Mouse (Mus musculus): ENCODE data around the gene Actr5. TPM values are rescaled to one million over a fixed set of nuclear protein-coding genes. Genes with fewer than 3 reads are reported as not detected.

Actr5 gene
- polyA plus RNA-seq, 1 experiment from 2014 or later: 11.3 TPM

- Histone ChIP-seq H3K4me1 (replicated peaks; ENCODE audit: control insufficient read depth, insufficient read depth, low read length) (peaks cover 26% of the 10 kb centered on the region), H3K9ac (replicated peaks; ENCODE audit: low read depth, low read length) (peak overlapping the region; percentile 79), H3K27me3 (replicated peaks; ENCODE audit: control insufficient read depth, insufficient read depth, low read length) (peaks cover 55% of the 10 kb centered on the region), H3K9me3 (ENCODE audit: control insufficient read depth, low read length) (no peaks in the 10 kb centered on the region), H3K36me3 (ENCODE audit: control insufficient read depth, insufficient read depth) (no peaks in the 10 kb centered on the region), H3K4me3 (replicated peaks; ENCODE audit: low read length) (peak overlapping the region; percentile 59), H3K27ac (ENCODE audit: low read length) (peak overlapping the region; percentile 91), H3K4me2 (ENCODE audit: low read length) (peak overlapping the region; percentile 61)
- no peak for ATAC-seq
- WGBS: 3% methylated on average over 30 of the region's 30 CpGs
These were observed 12.7 kb upstream of the Actr5 start for GRCm38 (mm10) chr2:158611726-158612670.

- no peak for ATAC-seq
- peak overlapping the region; percentile 61 for H3K4me2 ChIP-seq (ENCODE audit: low read length)
- H3K9ac ChIP-seq (replicated peaks; ENCODE audit: low read depth, low read length): peak overlapping the region; percentile 79
- no peaks in the 10 kb centered on the region for H3K36me3 ChIP-seq (ENCODE audit: control insufficient read depth, insufficient read depth)
- peak overlapping the region; percentile 59 for H3K4me3 ChIP-seq (replicated peaks; ENCODE audit: low read length)
- peak overlapping the region; percentile 77 for H3K27ac ChIP-seq (ENCODE audit: low read length)
- H3K4me1 ChIP-seq (replicated peaks; ENCODE audit: control insufficient read depth, insufficient read depth, low read length): peaks cover 24% of the 10 kb centered on the region
- H3K27me3 ChIP-seq (replicated peaks; ENCODE audit: control insufficient read depth, insufficient read depth, low read length): peaks cover 51% of the 10 kb centered on the region
- no peaks in the 10 kb centered on the region for H3K9me3 ChIP-seq (ENCODE audit: control insufficient read depth, low read length)
- 7% methylated on average over 10 of the region's 10 CpGs for WGBS
These were observed 11.9 kb upstream of the Actr5 start for GRCm38 (mm10) chr2:158612671-158613250.

- no peaks in the 10 kb centered on the region for H3K9me3 ChIP-seq (ENCODE audit: control insufficient read depth, low read length)
- H3K27me3 ChIP-seq (replicated peaks; ENCODE audit: control insufficient read depth, insufficient read depth, low read length): peaks cover 57% of the 10 kb centered on the region
- peak overlapping the region; percentile 59 for H3K4me3 ChIP-seq (replicated peaks; ENCODE audit: low read length)
- peak; percentile 29 for ATAC-seq
- 3% methylated on average over 53 of the region's 53 CpGs for WGBS
- peak overlapping the region; percentile 79 for H3K9ac ChIP-seq (replicated peaks; ENCODE audit: low read depth, low read length)
- H3K27ac ChIP-seq (ENCODE audit: low read length): peak overlapping the region; percentile 77
- H3K4me2 ChIP-seq (ENCODE audit: low read length): peak overlapping the region; percentile 61
- H3K4me1 ChIP-seq (replicated peaks; ENCODE audit: control insufficient read depth, insufficient read depth, low read length): peaks cover 24% of the 10 kb centered on the region
- H3K36me3 ChIP-seq (ENCODE audit: control insufficient read depth, insufficient read depth): no peaks in the 10 kb centered on the region
These were observed 10.9 kb upstream of the Actr5 start for GRCm38 (mm10) chr2:158613541-158614417.

GRCm38 (mm10) chr2:158614418-158614955, 10.2 kb upstream of the Actr5 start:
- peak overlapping the region; percentile 61 for H3K4me2 ChIP-seq (ENCODE audit: low read length)
- no peak for ATAC-seq

GRCm38 (mm10) chr2:158615161-158615680, 9.5 kb upstream of the Actr5 start:
- peak overlapping the region; percentile 79 for H3K9ac ChIP-seq (replicated peaks; ENCODE audit: low read depth, low read length)
- no peaks in the 10 kb centered on the region for H3K36me3 ChIP-seq (ENCODE audit: control insufficient read depth, insufficient read depth)
- 2% methylated on average over 24 of the region's 24 CpGs for WGBS
- peak overlapping the region; percentile 61 for H3K4me2 ChIP-seq (ENCODE audit: low read length)
- peak overlapping the region; percentile 59 for H3K4me3 ChIP-seq (replicated peaks; ENCODE audit: low read length)
- ATAC-seq: no peak
- no peaks in the 10 kb centered on the region for H3K9me3 ChIP-seq (ENCODE audit: control insufficient read depth, low read length)
- H3K27me3 ChIP-seq (replicated peaks; ENCODE audit: control insufficient read depth, insufficient read depth, low read length): peaks cover 58% of the 10 kb centered on the region
- peaks cover 24% of the 10 kb centered on the region for H3K4me1 ChIP-seq (replicated peaks; ENCODE audit: control insufficient read depth, insufficient read depth, low read length)
- no peak overlapping the region for H3K27ac ChIP-seq (ENCODE audit: low read length)

More at GRCm38 (mm10) chr2:158614418-158614955, 10.2 kb upstream of the Actr5 start:
- Histone ChIP-seq H3K36me3 (ENCODE audit: control insufficient read depth, insufficient read depth) (no peaks in the 10 kb centered on the region), H3K4me1 (replicated peaks; ENCODE audit: control insufficient read depth, insufficient read depth, low read length) (peaks cover 24% of the 10 kb centered on the region), H3K9ac (replicated peaks; ENCODE audit: low read depth, low read length) (peak overlapping the region; percentile 79), H3K27me3 (replicated peaks; ENCODE audit: control insufficient read depth, insufficient read depth, low read length) (peaks cover 53% of the 10 kb centered on the region), H3K4me3 (replicated peaks; ENCODE audit: low read length) (peak overlapping the region; percentile 59), H3K9me3 (ENCODE audit: control insufficient read depth, low read length) (no peaks in the 10 kb centered on the region), H3K27ac (ENCODE audit: low read length) (no peak overlapping the region)
- WGBS: 2% methylated on average over 45 of the region's 47 CpGs

GRCm38 (mm10) chr2:158615702-158616101, 9.0 kb upstream of the Actr5 start:
- Histone ChIP-seq H3K4me1 (replicated peaks; ENCODE audit: control insufficient read depth, insufficient read depth, low read length) (peaks cover 22% of the 10 kb centered on the region), H3K27me3 (replicated peaks; ENCODE audit: control insufficient read depth, insufficient read depth, low read length) (peaks cover 56% of the 10 kb centered on the region), H3K36me3 (ENCODE audit: control insufficient read depth, insufficient read depth) (no peaks in the 10 kb centered on the region), H3K4me3 (replicated peaks; ENCODE audit: low read length) (peak overlapping the region; percentile 59), H3K9ac (replicated peaks; ENCODE audit: low read depth, low read length) (peak overlapping the region; percentile 41; the same call in 1 of the 2 replicates), H3K4me2 (ENCODE audit: low read length) (peak overlapping the region; percentile 61), H3K27ac (ENCODE audit: low read length) (no peak overlapping the region), H3K9me3 (ENCODE audit: control insufficient read depth, low read length) (no peaks in the 10 kb centered on the region)
- ATAC-seq: no peak
- WGBS: 3% methylated on average over 13 of the region's 13 CpGs

- H3K27me3 ChIP-seq (replicated peaks; ENCODE audit: control insufficient read depth, insufficient read depth, low read length): peaks cover 51% of the 10 kb centered on the region
These were observed 8.4 kb upstream of the Actr5 start for GRCm38 (mm10) chr2:158616296-158616695.

GRCm38 (mm10) chr2:158616790-158617189, 7.9 kb upstream of the Actr5 start:
- H3K9ac ChIP-seq (replicated peaks; ENCODE audit: low read depth, low read length): 0 out of 2 replicates have a peak overlapping the region, but pooled peaks have one; percentile 41
- peak overlapping the region; percentile 59 for H3K4me3 ChIP-seq (replicated peaks; ENCODE audit: low read length)
- peaks cover 18% of the 10 kb centered on the region for H3K4me1 ChIP-seq (replicated peaks; ENCODE audit: control insufficient read depth, insufficient read depth, low read length)
- 4% methylated on average over 11 of the region's 11 CpGs for WGBS
- peaks cover 49% of the 10 kb centered on the region for H3K27me3 ChIP-seq (replicated peaks; ENCODE audit: control insufficient read depth, insufficient read depth, low read length)
- H3K36me3 ChIP-seq (ENCODE audit: control insufficient read depth, insufficient read depth): no peaks in the 10 kb centered on the region
- H3K9me3 ChIP-seq (ENCODE audit: control insufficient read depth, low read length): no peaks in the 10 kb centered on the region
- H3K27ac ChIP-seq (ENCODE audit: low read length): peak overlapping the region; percentile 64
- ATAC-seq: peak; percentile 19; the same call in 1 of the 2 replicates
- peak overlapping the region; percentile 61 for H3K4me2 ChIP-seq (ENCODE audit: low read length)

More at GRCm38 (mm10) chr2:158616296-158616695, 8.4 kb upstream of the Actr5 start:
- no peaks in the 10 kb centered on the region for H3K36me3 ChIP-seq (ENCODE audit: control insufficient read depth, insufficient read depth)
- ATAC-seq: peak; percentile 76
- no peaks in the 10 kb centered on the region for H3K9me3 ChIP-seq (ENCODE audit: control insufficient read depth, low read length)
- peaks cover 18% of the 10 kb centered on the region for H3K4me1 ChIP-seq (replicated peaks; ENCODE audit: control insufficient read depth, insufficient read depth, low read length)
- H3K27ac ChIP-seq (ENCODE audit: low read length): peak overlapping the region; percentile 64
- peak overlapping the region; percentile 41; the same call in 1 of the 2 replicates for H3K9ac ChIP-seq (replicated peaks; ENCODE audit: low read depth, low read length)
- WGBS: under 1% methylated on average over 12 of the region's 12 CpGs
- H3K4me2 ChIP-seq (ENCODE audit: low read length): peak overlapping the region; percentile 61
- H3K4me3 ChIP-seq (replicated peaks; ENCODE audit: low read length): peak overlapping the region; percentile 59
